In the genomic region with DNA sequence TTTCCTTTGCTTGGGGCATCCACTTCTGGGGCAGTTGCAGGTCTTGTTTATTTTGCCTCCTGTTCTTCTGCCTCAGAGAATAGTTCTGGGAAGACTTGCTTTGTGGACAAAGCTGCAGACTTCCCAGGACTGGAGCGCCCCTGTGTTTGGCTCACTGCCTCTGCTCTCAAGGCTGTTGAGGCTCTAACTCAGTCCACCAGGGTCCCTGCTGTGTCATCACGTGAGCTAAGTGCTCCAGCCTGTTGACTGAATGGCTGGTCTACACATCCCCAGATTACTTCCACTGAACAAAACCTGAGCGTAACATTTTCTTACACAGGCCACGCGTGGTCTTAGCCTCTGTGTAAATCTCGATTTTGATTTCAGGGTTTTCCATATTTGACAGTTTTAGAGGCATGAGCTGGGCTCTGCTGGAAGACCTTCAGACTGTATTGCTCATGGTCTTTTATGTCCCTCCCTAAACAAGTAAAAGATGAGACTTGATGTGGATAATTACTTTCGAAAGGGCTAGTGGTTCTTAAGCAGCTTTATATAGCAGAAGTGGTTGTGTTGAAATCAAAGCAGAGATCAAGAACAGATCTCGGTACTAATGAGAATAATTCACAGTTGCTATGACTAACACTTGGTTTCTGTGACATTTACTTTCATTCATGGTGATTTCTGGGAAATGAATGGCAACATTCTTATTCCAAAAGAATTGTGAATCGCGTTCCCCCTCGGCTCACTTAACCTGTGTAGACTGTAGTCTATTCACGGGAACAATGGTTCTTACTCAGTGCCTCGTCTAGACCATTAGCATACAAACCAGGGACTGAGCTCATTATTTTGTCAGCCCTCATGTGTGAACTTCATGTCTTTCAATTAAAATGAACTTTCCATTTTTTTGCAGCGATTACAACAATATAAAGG, we compare ENCODE assay signal across 12 mouse cellular contexts. TPM values are rescaled to one million over a fixed set of nuclear protein-coding genes. Genes with fewer than 3 reads are reported as not detected.
DNase-seq lines count a peak whose midpoint lies in the region; ATAC-seq and TF ChIP-seq lines count a peak whose summit lies in the region.
"Had no signal": no experiment of that assay in that cellular context is flagged by ENCODE, and none has a peak within 500 bp of the region (broad histone marks: within the 10 kb centered on the region; RNA-seq: fewer than 3 reads in every experiment).

No protein-coding gene starts in this region.

- H3K9ac ChIP-seq in forebrain, embryonic 16.5 days (replicated peaks; ENCODE audit: low read depth, low read length) = no peak overlapping the region
- H3K9ac ChIP-seq: limb, embryonic 13.5 days had no signal

- CTCF ChIA-PET in Patski (lab: Charles Lee) = interaction anchor here (1.0 to 2.5 kb wide), 3 partner anchors 7 to 29 kb away, joined by 3 to 5 read pairs (median 3); no protein-coding TSS in a partner anchor

- in situ Hi-C loops in Patski (cut with MboI; ENCODE audit: low pct_unique_long_range_greater_than_20kb) = no loop called here

- peak; percentile 38 for ATAC-seq in Patski
- ATAC-seq in forebrain, embryonic 16.5 days = peak; percentile 87
- ATAC-seq in inflammation-experienced regulatory T-cells, adult 6 months = no peak

- 12% methylated on average over 14 of the region's 14 CpGs for whole genome bisulfite sequencing in forebrain, embryonic 16.5 days

- peaks cover 14% of the 10 kb centered on the region for H3K4me1 ChIP-seq in forebrain, embryonic 16.5 days (replicated peaks; ENCODE audit: control insufficient read depth, insufficient read depth, low read length)
- H3K4me1 ChIP-seq: limb, embryonic 13.5 days had no signal

- H3K4me3 ChIP-seq in layer of hippocampus, adult 2 months = 0 out of 2 replicates have a peak overlapping the region, but pooled peaks have one; percentile 9
- H3K4me3 ChIP-seq in forebrain, embryonic 16.5 days (replicated peaks; ENCODE audit: low read length) = 0 out of 2 replicates have a peak overlapping the region, but pooled peaks have one; percentile 1
- H3K4me3 ChIP-seq: limb, embryonic 13.5 days; myocyte had no signal

- no peaks in the 10 kb centered on the region for H3K9me3 ChIP-seq in forebrain, embryonic 16.5 days (ENCODE audit: control insufficient read depth, low read length)
- H3K9me3 ChIP-seq: limb, embryonic 13.5 days had no signal

- no peaks in the 10 kb centered on the region for H3K36me3 ChIP-seq in forebrain, embryonic 16.5 days (ENCODE audit: control insufficient read depth, insufficient read depth)

- no peaks in the 10 kb centered on the region for H3K27me3 ChIP-seq in Patski
- H3K27me3 ChIP-seq in forebrain, embryonic 16.5 days (replicated peaks; ENCODE audit: control insufficient read depth, insufficient read depth, low read length) = no peaks in the 10 kb centered on the region
- H3K27me3 ChIP-seq: limb, embryonic 13.5 days had no signal

- H3K4me2 ChIP-seq in forebrain, embryonic 16.5 days (ENCODE audit: low read length) = peak overlapping the region; percentile 32
- H3K4me2 ChIP-seq: limb, embryonic 13.5 days had no signal

- 0 out of 2 replicates have a peak, but pooled peaks have one; percentile 4 for TF ChIP-seq CTCF in layer of hippocampus, adult 2 months (conservative IDR thresholded peaks at IDR 0.05)
- TF ChIP-seq CTCF in Patski (IDR thresholded peaks at IDR 0.05) = no peak

- H3K27ac ChIP-seq in layer of hippocampus, adult 2 months = peak overlapping the region; percentile 36; the same call in 1 of the 2 replicates
- H3K27ac ChIP-seq in forebrain, embryonic 16.5 days (ENCODE audit: low read length) = peak overlapping the region; percentile 76
- H3K27ac ChIP-seq: limb, embryonic 13.5 days had no signal

- POLR2A ChIA-PET in Patski (lab: Charles Lee) = no interaction called here

- no peak for DNase-seq in layer of hippocampus, adult 2 months (ENCODE audit: low spot score in 2 of 2)
- no peak for DNase-seq in layer of hippocampus, postnatal 36 days
- no peak for DNase-seq in Patski (ENCODE audit: low read depth, low spot score)
- DNase-seq in adrenal gland, postnatal 10 days = peak; percentile 75
- no peak for DNase-seq in kidney, adult 8-10 months
- DNase-seq in spleen, postnatal 10 days (ENCODE audit: low spot score in 2 of 2) = no peak
- DNase-seq: kidney, adult 9 months; lung, postnatal 10 days had no signal

RNA-seq across cellular contexts. Expression of gene C1qtnf9, which starts 14.8 kb away (rescaled TPM):
- under 1 TPM; 0.29 to 0.44 TPM for total RNA-seq in layer of hippocampus, adult 2 months (2021)
- under 1 TPM; 0.22 to 0.38 TPM for total RNA-seq in layer of hippocampus, postnatal 36 days (2021)
- polyA plus RNA-seq in Patski (2021) = not detected
- total RNA-seq in adrenal gland, postnatal 10 days (2021) = 10 to 100 TPM; 17.0 to 18.9 TPM
- 0.21 TPM in 1 of 2 replicates, not detected in the other for polyA plus RNA-seq in forebrain, embryonic 16.5 days (2015; fragmentation: Nextera tagmentation; extraction: Ambion mirVana)
- polyA plus RNA-seq in inflammation-experienced regulatory T-cells, adult 6 months (2017; shearing (Covaris generic)) = under 1 TPM in 1 of 3 experiments, not detected in 2; 0.30 TPM
- polyA plus RNA-seq: myocyte had no signal

RNA-seq across cellular contexts. Expression of gene Mipep, which starts 31.2 kb away (rescaled TPM):
- total RNA-seq in layer of hippocampus, adult 2 months (2021) = 10 to 100 TPM; 31.1 to 33.9 TPM
- total RNA-seq in layer of hippocampus, postnatal 36 days (2021) = 10 to 100 TPM; 32.0 to 33.0 TPM
- polyA plus RNA-seq in Patski (2021) = 20.9 TPM
- total RNA-seq in adrenal gland, postnatal 10 days (2021) = 10 to 100 TPM; 52.9 to 57.9 TPM
- polyA plus RNA-seq in forebrain, embryonic 16.5 days (2015; fragmentation: Nextera tagmentation; extraction: Ambion mirVana) = 20.5 and 25.4 TPM in 2 replicates
- 1 to 10 TPM; 1.7 to 2.1 (median 1.9) TPM for polyA plus RNA-seq in inflammation-experienced regulatory T-cells, adult 6 months (2017; shearing (Covaris generic))

Comparison
In these comparisons a context has a peak if more than half of its experiments do, and no peak if none do; other contexts are left out.
1. RNA of gene C1qtnf9, which starts 14.8 kb away (total RNA-seq): 17.0 to 18.9 TPM in adrenal gland, postnatal 10 days; 0.29 to 0.44 TPM in layer of hippocampus, adult 2 months and 0.22 to 0.38 TPM in layer of hippocampus, postnatal 36 days; every median in the first group is over 10 times any median in the second.